Mouse (Mus musculus) retina, embryonic 14.5 days (tissue): ENCODE data around the gene H2-T24.
"Not testable (repeated sequence)": the region's sequence is repeated elsewhere in the genome, so short reads cannot be mapped to it uniquely, and the experiment has no call there.

Source experiments
- DNase-seq: peaks from one replicate; pipeline ENCODE4 v3.0.0-alpha.2; 2015; ENCODE audit warnings: low spot score

H2-T24 gene

GRCm38 (mm10) chr17:36020191-36021073 is at the start of gene H2-T24:
H2-T24 (minus strand) TSS chr17:36020560.
- no peak for DNase-seq

GRCm38 (mm10) chr17:36060829-36061228 is 40.5 kb upstream of the H2-T24 start:
- peak; percentile 97 for DNase-seq

GRCm38 (mm10) chr17:36058362-36058761 is 38.0 kb upstream of the H2-T24 start, which contains the start of gene Gm11127:
Gm11127 (minus strand) TSS chr17:36058371.
- not testable (repeated sequence) for DNase-seq

GRCm38 (mm10) chr17:36057927-36058326 is 37.6 kb upstream of the H2-T24 start:
- DNase-seq: not testable (repeated sequence)

GRCm38 (mm10) chr17:36043286-36043685 is 22.9 kb upstream of the H2-T24 start:
- DNase-seq: no peak

- peak; percentile 36 for DNase-seq
Observed at GRCm38 (mm10) chr17:36042610-36043169, 22.3 kb upstream of the H2-T24 start, which contains the start of the genes H2-T22 and Gm6034. H2-T22 (minus strand) TSS chr17:36042747. Gm6034 (plus strand) TSS chr17:36042961.

GRCm38 (mm10) chr17:36042055-36042454 is 21.7 kb upstream of the H2-T24 start:
- not testable (repeated sequence) for DNase-seq

- DNase-seq: not testable (repeated sequence)
Observed at GRCm38 (mm10) chr17:36040604-36041003, 20.2 kb upstream of the H2-T24 start.

- not testable (repeated sequence) for DNase-seq
Observed at GRCm38 (mm10) chr17:36036126-36036525, 15.8 kb upstream of the H2-T24 start.

GRCm38 (mm10) chr17:36035010-36035638 is 14.8 kb upstream of the H2-T24 start:
- DNase-seq: peak; percentile 52

GRCm38 (mm10) chr17:36034524-36034923 is 14.2 kb upstream of the H2-T24 start:
- not testable (repeated sequence) for DNase-seq

- peak; percentile 20 for DNase-seq
Observed at GRCm38 (mm10) chr17:36032351-36032875, 12.1 kb upstream of the H2-T24 start, which contains the start of gene H2-T23. H2-T23 (minus strand) TSS chr17:36032855.

- DNase-seq: peak; percentile 16
Observed at GRCm38 (mm10) chr17:36031583-36032331, 11.4 kb upstream of the H2-T24 start.

GRCm38 (mm10) chr17:36030703-36031582 is 10.6 kb upstream of the H2-T24 start:
- DNase-seq: not testable (repeated sequence)

- not testable (repeated sequence) for DNase-seq
Observed at GRCm38 (mm10) chr17:36030046-36030702, 9.8 kb upstream of the H2-T24 start.

GRCm38 (mm10) chr17:36028879-36029619 is 8.7 kb upstream of the H2-T24 start:
- no peak for DNase-seq

- DNase-seq: no peak
Observed at GRCm38 (mm10) chr17:36027663-36028062, 7.3 kb upstream of the H2-T24 start.

GRCm38 (mm10) chr17:36025901-36026300 is 5.5 kb upstream of the H2-T24 start:
- no peak for DNase-seq

- DNase-seq: no peak
Observed at GRCm38 (mm10) chr17:36025197-36025596, 4.8 kb upstream of the H2-T24 start.
